Mouse (Mus musculus) liver, embryonic 18 days (tissue): ENCODE results near the gene Tm9sf3. TPM values are rescaled to one million over a fixed set of nuclear protein-coding genes. Genes with fewer than 3 reads are reported as not detected.

ENCODE experiments used
- polyA plus RNA-seq: library from polyadenylated mRNA; depleted of rRNA; stranded (reverse); fragments of >200 nt; gene quantifications from 2 replicates; pipeline ENCODE4 v1.2.3, GENCODE M21; 2012; rRNA removed

Gene Tm9sf3
- polyA plus RNA-seq, result 42.3 and 47.2 TPM in 2 replicates

GRCm38 (mm10) chr19:41263630-41264295, at the start of gene Tm9sf3:
Gene Tm9sf3, minus strand, starts transcription at chr19:41263997.

DNA sequence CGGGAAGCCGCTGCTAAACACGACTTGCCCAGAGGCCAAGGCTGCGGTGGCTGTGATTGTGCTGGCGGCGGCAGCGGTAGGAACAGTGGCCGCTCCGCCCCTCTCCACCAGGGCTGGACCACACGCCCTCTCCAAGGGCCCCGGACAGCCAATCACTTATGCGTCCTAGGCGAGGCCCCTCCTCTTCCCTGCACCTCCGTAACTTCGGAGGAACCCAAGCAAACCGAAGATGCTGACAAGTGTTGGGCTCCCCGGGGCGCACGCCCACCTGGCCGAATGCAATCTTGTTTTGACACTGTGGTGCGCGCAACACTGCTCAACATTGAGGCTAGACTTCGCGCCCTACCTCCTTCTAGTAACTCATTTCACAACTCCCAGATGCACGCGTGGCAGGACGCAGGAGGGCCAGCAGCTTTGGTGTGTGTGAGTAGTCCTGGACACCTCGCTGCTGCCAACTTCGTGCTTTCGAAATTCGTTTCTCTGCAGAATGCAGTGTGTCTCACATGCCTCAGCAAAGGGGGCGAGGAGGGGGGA, 56.9 kb downstream of the Tm9sf3 start, which contains the start of gene Tll2:
Tll2 (minus strand) TSS at position 25 of the 534 bp plus-strand sequence.

Other genes starting within 250 kb of the Tm9sf3 start
- 0.02 and 0.06 TPM in 2 replicates for gene Dntt, start 234.7 kb downstream of the Tm9sf3 start, polyA plus RNA-seq
- not detected in 2 replicates for gene Opalin, start 186.9 kb downstream of the Tm9sf3 start, polyA plus RNA-seq
- gene Tll2, start 57.2 kb downstream of the Tm9sf3 start, polyA plus RNA-seq, result not detected in 2 replicates
- gene Pik3ap1, start 121.1 kb upstream of the Tm9sf3 start, polyA plus RNA-seq, result 14.9 and 16.2 TPM in 2 replicates
- 1.5 and 1.6 TPM in 2 replicates for gene Lcor, start 218.6 kb upstream of the Tm9sf3 start, polyA plus RNA-seq